Mouse (Mus musculus) kidney, adult 11 months (tissue): ENCODE data around the gene Nek9.
"Not testable (repeated sequence)": the region's sequence is repeated elsewhere in the genome, so short reads cannot be mapped to it uniquely, and the experiment has no call there.

ENCODE experiments used
- DNase-seq: peaks from one replicate; pipeline ENCODE4 v3.0.0; 2022

Nek9 gene

DNA sequence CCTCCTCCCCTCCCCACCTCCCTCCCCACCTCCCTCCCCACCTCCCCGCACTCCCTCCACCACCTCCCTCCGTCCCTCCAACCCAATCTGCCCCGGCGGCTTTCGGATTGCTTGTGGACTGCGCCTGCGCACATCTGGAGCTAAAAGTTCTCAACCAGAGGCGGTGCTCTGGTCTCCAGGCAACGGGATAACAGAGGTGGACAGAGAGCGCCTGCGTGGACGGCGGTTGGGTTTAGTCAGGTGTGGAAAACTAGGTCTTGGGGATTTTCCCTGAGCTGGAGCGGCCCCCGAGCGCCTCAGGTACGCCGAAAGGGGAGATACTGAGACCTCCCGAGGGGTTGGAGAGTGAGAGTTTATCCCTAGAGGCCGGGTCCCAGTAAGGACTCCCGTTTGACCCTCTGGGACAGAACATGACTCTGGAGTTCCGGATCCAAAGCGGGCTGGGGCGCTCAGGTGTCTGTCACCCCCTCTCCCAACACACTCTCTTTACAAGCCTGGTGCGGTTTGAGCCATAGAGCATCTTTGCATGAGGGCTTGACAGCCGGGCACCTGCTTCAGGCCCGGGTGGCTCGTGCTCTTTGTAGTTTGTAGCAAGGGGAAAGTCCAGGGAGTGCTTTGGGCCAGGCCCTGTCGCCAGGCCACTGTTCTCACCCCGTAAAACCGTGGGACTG is 50.5 kb downstream of the Nek9 start, which contains the start of gene Zc2hc1c:
Gene Zc2hc1c (plus strand): TSS at position 106 of the 671 bp plus-strand sequence.
- DNase-seq, result peak; percentile 96

DNA sequence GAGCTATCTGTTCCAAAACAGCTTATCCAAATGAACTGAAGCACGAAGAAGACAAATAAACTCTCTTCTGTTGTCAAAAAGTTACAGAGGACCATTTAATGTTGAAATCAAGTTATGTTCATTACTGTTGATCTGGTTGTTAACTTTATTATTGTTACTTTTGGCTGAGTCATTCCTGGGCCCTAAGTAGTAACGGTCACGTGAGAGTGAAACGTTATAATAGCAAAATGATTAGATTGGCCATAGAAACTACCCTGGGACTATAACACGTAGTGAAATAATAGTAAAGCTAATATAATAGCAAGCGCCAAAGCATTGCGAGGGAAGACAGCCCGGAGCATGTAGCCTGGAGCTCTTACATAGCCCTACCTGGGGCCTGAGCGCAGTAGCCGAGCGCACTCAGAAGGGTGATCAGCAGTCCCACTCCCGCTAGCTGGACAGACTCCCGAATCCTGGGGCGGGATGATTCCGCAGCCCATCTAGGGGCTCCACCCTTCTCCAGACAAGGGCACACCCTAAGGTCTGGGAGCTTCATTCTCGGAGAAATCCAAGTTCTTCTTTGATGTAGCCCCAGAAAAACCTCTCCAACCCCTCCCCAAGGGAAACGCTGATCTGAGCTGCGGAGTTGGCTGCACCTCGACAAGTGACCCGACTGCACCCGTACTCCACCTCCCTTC is 51.2 kb downstream of the Nek9 start, which contains the start of gene Acyp1:
Gene Acyp1 (minus strand): TSS at position 630 of the 677 bp plus-strand sequence.
- DNase-seq, result no peak

DNA sequence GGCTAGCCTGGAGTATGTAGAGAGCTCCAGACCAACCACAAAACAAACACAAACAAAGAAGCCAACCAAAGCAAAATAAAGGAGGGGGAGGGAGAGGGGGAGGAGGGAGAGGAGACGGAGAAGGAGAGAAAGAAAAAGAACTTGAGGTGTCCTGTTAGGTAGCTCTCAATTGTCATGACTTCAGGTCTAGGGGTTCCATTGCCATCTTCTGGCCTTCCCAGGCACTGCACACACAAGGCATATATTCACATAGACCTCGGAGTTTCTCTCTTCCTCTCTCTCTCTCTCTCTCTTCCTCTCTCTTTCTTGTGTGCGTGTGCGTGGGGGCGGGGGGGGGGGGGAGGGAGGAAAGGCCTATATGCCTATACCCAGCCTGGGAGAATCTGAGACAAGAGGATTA is 52.2 kb downstream of the Nek9 start:
- no peak for DNase-seq

DNA sequence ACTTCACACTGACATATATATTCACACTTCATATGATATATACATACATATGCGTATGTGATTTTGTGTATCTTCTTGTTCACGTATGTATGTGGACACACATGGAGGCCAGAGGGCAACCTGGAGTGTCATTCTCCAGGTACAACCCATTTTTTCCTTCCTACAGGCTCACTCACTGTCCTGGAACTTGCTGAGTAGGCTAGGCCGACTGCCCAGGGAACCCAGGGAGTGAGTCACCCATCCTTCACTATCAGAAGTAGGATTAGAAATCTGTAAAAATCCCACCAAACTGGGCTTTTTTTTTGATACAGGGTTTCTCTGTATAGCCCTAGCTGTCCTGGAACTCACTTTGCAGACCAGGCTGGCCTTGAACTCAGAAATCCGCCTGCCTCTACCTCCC is 54.2 kb downstream of the Nek9 start:
- DNase-seq, result no peak

GRCm38 (mm10) chr12:85284331-85284730 is 54.8 kb downstream of the Nek9 start:
- DNase-seq, result no peak

DNA sequence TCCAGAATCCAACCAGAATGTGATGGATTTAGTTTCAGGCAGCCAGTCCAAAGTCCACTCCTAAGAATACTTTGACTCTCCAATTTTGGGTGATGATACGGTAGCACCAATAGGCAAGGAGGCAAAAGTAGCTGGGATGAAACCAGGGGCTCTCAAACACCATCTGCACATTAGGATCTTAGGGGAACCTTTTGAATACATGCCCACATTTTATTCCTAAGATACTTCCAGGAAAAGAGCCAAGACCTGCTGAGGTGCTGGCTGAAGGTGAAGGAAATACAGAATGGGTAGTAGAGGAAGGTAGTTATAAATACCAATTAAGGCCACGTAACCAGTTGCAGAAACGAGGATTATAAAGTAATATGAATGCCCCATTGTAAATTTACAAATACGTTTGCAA is 57.4 kb downstream of the Nek9 start:
- not testable (repeated sequence) for DNase-seq

GRCm38 (mm10) chr12:85280845-85281651 is 58.1 kb downstream of the Nek9 start:
- no peak for DNase-seq

DNA sequence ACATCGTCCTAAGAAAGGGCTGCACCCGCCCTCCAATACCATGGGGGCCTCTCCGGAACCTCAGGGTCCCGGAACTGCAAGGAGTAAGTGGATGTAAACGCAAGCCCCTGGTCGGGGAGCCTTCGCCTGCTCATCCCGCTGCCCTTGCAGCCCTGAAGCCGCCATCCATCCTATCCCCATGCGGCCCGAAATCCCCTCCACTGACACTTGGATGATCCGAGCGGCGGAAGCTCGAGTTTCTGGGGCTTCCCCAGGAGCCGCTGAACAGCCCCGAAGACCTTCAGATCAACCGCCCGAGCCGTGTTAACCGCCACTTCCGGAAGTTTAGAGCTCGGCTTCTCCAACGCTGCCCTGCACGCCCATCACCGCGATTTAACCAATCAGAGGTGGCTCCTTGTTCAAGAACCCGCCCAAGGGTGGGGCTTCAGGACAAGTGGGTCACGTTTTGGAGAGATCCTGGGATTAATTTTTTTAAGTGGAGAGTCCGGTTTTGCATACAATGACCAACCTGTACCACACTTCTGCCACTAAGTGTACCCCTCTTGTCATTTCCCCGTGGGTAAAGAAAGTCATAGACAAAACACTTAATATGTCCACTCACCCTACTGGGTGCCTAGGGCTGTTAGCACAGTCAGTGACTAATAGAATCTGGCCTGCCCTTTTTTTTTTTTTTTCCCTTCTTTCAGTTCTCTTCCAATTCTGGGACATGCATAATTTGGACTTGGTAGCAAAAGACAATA is 58.9 kb downstream of the Nek9 start:
- peak; percentile 97 for DNase-seq

GRCm38 (mm10) chr12:85279396-85280080 is 59.6 kb downstream of the Nek9 start:
- no peak for DNase-seq

DNA sequence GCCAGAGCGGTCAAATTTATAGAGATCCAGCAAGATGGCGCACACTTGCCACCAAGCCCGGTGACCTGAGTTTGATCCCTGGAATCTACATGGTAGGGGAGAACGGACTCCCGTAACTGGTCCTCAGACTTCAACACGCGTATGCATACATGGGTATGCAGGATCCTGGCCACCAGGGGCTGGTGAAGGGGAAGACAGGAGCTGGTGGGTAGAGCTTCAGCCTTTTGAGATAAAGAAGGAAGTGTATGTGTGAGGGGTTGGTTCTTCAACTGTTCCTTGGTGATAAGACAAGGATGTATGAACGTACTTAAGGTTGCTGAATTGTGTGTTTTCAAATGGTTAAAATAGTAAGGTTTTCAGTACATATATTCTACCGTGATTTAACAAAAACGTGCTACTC is 60.2 kb downstream of the Nek9 start:
- no peak for DNase-seq

- no peak for DNase-seq
Measured at GRCm38 (mm10) chr12:85276273-85276672, 62.9 kb downstream of the Nek9 start.

- no peak for DNase-seq
Measured at GRCm38 (mm10) chr12:85273508-85273907, 65.7 kb downstream of the Nek9 start.

- DNase-seq, result no peak
Measured at GRCm38 (mm10) chr12:85271843-85272206, 67.3 kb downstream of the Nek9 start.

DNA sequence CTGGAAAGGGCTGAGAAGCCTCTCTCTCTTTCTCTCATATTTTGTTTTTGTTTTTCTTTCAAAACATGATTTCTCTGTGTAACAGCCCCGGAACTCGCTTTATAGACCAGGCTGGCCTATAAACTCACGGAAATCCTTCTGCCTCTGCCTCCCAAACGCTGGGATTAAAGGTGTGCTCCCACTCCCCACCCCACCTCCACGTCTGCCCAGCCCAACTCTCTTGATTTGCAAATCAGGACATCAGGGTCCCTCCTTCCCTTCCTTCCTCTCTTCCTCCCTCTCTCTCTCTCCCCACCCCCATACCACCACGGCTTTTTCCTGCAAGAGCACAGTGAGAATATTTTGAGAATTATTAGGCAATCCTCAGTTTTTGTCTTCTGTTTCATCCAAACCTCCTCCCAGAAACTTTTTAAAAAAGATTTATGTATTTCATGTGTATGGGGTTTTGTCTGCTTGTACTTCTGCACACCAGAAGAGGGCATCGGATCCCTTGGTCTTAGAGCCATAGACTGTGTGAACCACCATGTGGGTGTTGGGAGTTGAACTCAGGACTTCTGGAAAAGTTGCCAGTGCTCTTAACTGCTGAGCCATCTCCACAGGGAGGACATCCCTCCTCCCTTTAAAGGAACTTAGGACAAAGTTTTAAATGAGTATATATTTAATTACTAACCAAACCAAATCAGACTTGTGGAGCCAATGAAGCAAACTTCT is 67.9 kb downstream of the Nek9 start:
- DNase-seq, result no peak

- peak; percentile 91 for DNase-seq
Measured at GRCm38 (mm10) chr12:85270319-85270718, 68.8 kb downstream of the Nek9 start, which contains the start of gene Mlh3. Mlh3 (minus strand) TSS chr12:85270599.

DNA sequence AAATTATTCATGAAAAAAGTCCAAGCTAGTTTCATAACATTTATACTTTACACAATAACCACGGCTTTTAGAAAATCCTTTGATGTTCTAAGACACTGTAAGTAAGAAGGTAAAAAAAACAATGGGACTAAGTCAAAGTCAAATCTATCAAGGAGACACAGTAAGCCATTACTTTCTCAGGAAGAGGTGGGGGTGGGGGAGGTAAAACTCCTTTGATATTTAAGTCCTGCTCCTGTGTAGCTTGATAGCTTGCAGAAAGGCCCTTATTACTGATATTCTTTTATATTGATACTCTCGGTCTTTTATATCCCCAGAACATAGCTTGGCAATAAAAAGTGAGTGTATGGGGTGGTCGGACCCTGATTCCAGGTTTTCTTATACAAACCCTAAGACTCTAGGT is 69.3 kb downstream of the Nek9 start:
- DNase-seq, result no peak

- DNase-seq, result no peak
Measured at GRCm38 (mm10) chr12:85266248-85266647, 72.9 kb downstream of the Nek9 start.

- no peak for DNase-seq
Measured at GRCm38 (mm10) chr12:85264940-85265339, 74.2 kb downstream of the Nek9 start.

GRCm38 (mm10) chr12:85264531-85264930 is 74.6 kb downstream of the Nek9 start:
- no peak for DNase-seq

GRCm38 (mm10) chr12:85263190-85263589 is 76.0 kb downstream of the Nek9 start:
- DNase-seq, result no peak

DNA sequence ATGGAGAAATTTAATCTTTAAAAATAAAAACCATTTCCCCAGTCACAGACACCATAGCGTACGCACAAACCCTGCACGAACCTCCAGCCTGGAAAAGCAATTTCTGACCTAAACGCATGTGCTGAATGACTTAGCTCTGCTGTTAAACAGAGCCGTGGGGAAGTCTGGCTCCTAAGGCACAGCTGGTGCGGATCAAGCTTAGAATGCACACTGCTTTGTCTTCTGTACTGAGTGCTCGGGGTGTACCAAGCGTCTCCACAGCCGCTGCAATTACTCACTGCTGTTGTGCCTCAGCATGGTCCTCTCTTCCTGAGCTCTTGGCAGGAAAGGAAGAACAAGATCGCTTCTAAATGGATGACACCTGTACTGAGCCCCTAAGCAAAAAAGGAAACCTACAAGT is 76.7 kb downstream of the Nek9 start:
- DNase-seq, result no peak
